Mouse (Mus musculus) mouse embryonic stem cell (cell line): ENCODE measurements around the gene Ubac2.
"Not testable (repeated sequence)": the region's sequence is repeated elsewhere in the genome, so short reads cannot be mapped to it uniquely, and the experiment has no call there.

ENCODE experiments used
- in situ Hi-C, 2 experiments: fragments of 300-500 bp; cut with MboI; formaldehyde crosslinking; loops; 1 replicate in 1 of 2; 3 replicates in 1 of 2; pipeline ENCODE4 v1.14.3; 2019 to 2020; ENCODE audit warnings: low sequenced_read_pairs in 2 of 2, low pct_unique_long_range_greater_than_20kb in 1 of 2, mixed read lengths in 1 of 2; ENCODE audit not compliant: unreplicated experiment in 1 of 2

Gene Ubac2

GRCm38 (mm10) chr14:121878176-121878858 lies at the start of gene Ubac2:
TSS of gene Ubac2 (plus strand) at chr14:121878620.
- in situ Hi-C loops, result no loop called here

- in situ Hi-C loops, result no loop called here
Measured at GRCm38 (mm10) chr14:121829816-121830442, 48.5 kb upstream of the Ubac2 start.

DNA sequence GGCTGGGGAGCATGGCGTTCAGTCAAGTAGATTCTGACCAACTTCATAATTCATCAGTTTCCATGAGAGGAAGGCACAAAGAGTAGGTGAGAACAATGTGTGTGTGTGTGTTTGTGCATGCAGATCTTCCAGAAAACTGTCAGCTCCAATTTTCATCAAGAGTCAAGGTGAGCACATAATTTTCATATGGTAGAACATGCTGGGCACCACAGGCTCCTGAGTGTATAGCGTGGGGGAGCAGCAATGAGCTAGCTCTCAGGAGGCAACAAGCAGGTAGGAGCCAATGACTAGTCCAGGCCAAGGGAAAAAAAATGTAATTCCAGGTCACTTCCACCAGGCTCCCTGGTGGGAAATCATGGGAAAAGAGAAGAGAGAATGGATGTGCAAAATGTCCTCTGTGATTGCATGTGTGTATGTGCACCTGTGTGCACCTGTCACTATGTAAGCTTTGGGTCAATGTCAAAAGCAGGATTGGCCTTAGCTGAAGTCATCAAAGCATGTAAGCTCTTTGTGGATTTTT lies 45.4 kb upstream of the Ubac2 start:
- in situ Hi-C loops, result no loop called here

GRCm38 (mm10) chr14:121838161-121838560 lies 40.3 kb upstream of the Ubac2 start:
- in situ Hi-C loops, result no loop called here

GRCm38 (mm10) chr14:121840217-121840616 lies 38.2 kb upstream of the Ubac2 start:
- in situ Hi-C loops, result no loop called here

DNA sequence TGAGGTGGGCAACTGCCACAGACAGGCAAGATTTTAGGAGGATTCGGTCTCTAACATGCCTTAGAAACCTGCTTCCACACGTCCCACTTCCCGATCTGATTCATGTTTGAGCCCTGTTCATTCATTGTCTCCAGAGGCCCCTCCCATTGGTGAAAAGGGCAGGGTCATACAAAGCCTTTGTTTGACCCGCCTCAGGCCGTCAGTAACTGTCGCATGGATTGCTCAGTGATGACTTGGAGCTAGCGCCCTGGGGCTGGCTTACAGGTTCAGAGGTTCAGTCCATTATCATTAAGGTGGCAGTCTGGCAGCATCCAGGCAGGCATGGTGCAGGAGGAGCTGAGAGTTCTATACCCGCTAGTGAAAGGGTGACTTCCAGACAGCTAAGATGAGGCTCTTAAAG lies 33.9 kb upstream of the Ubac2 start:
- in situ Hi-C loops, result no loop called here

- in situ Hi-C loops, result loop anchor here (25.0 kb wide), 2 partner anchors 211 to 1036 kb away; no protein-coding TSS in a partner anchor
Measured at GRCm38 (mm10) chr14:121851231-121851630, 27.2 kb upstream of the Ubac2 start.

- in situ Hi-C loops, result loop anchor here (25.0 kb wide), 2 partner anchors 210 to 1035 kb away; no protein-coding TSS in a partner anchor
Measured at GRCm38 (mm10) chr14:121852531-121852930, 25.9 kb upstream of the Ubac2 start.

DNA sequence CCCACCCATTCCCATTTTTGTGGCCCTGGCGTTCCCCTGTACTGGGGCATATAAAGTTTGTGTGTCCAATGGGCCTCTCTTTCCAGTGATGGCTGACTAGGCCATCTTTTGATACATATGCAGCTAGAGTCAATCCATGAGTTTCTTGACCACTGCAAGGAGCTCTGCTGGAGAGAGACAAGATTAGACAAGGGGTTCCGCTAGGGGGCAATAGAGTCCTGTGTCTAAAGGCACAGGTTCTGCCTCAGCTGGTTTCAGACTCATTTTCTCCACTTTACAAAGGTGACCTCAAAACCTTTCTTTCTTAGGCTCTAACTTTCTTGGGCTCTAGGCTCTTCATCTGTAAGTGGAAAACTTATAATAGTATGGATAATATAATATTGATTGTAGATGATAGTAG lies 13.3 kb upstream of the Ubac2 start:
- in situ Hi-C loops, result loop anchor here (5.0 to 25.0 kb wide), 3 partner anchors 197 to 1022 kb away; no protein-coding TSS in a partner anchor

DNA sequence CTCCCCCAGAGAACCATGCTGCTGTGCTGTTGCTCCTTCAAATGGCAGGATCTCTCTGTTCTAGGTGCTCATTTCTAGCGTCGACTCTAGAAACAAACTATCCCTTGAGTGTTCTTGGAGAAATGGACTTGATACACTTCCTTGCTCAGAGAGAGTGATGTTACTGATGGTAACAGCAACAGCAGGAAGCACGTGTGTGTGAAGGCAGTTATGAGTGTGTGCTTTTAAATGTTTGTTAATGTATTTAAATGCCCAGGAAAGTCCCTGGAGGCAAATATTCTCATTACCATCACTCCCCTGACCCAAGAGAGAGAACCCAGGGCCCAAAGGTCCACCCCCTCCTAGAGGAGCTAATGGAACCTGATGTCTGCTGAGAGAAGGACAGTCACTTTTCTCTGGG lies 11.8 kb upstream of the Ubac2 start:
- in situ Hi-C loops, result loop anchor here (5.0 to 25.0 kb wide), 3 partner anchors 196 to 1021 kb away; no protein-coding TSS in a partner anchor

DNA sequence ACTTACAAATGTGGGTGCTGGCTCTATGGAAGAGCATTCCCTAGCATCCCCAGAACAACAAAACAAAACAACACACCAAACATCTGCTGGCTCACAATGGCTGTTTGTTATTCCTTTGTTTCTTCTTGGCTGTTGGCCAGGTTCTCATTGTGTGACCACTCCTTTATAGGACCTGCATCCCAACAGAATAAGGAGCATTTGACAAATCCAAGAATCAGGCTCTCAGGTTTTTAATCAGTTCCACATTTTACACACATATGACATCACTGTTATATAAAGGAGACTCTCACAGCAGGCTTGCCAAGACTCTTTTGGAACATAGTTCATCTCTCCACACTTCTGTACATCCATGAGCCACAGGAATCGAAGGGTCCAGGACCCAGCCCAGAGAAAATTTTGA lies 9.3 kb upstream of the Ubac2 start:
- in situ Hi-C loops, result loop anchor here (5.0 to 25.0 kb wide), 3 partner anchors 193 to 1018 kb away; no protein-coding TSS in a partner anchor

GRCm38 (mm10) chr14:121872760-121873159 lies 5.7 kb upstream of the Ubac2 start:
- in situ Hi-C loops, result loop anchor here (25.0 kb wide), 2 partner anchors 190 to 1015 kb away; no protein-coding TSS in a partner anchor

DNA sequence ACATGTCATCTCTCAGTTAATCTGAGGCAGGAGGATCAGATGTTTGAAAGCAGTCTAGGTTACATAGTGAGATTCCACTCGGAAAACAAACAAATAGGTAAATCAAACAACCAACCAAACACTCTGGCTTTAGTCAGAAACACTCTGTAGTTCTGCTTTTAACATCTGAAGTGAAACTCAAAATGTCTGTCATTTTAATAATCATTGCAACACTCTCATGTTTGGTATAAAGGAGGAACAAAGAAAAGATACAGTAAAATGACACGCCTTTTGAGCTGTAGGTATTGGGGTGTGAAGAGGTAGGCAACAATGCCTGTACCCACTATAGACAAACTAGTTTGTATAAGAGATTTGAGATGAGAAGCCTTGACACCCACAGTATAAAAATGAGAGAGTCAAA lies 5.2 kb upstream of the Ubac2 start:
- in situ Hi-C loops, result loop anchor here (25.0 kb wide), 2 partner anchors 189 to 1014 kb away; no protein-coding TSS in a partner anchor

GRCm38 (mm10) chr14:121873646-121874045 lies 4.8 kb upstream of the Ubac2 start:
- in situ Hi-C loops, result loop anchor here (25.0 kb wide), 2 partner anchors 189 to 1014 kb away; no protein-coding TSS in a partner anchor

GRCm38 (mm10) chr14:121876190-121876589 lies 2.2 kb upstream of the Ubac2 start:
- in situ Hi-C loops, result not testable (repeated sequence)

DNA sequence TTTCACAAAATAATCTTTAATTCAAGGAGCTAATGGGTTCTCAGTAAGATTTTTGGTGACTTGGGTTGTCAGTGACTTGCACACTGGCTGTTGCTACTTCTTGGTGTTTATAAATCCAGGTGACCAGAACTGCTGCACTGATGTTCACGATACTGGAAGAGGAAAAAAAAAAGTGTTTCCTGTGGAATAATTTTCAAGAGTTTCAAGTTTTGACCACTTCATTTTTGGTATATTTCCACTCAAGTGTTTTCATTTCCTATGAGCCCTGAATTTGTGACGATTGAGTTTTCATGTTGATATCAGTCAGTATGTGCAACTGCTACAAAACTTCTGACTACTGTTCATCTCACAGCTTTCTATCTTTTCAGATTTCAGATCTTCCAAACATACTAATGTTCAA lies 1.6 kb upstream of the Ubac2 start:
- in situ Hi-C loops, result no loop called here

DNA sequence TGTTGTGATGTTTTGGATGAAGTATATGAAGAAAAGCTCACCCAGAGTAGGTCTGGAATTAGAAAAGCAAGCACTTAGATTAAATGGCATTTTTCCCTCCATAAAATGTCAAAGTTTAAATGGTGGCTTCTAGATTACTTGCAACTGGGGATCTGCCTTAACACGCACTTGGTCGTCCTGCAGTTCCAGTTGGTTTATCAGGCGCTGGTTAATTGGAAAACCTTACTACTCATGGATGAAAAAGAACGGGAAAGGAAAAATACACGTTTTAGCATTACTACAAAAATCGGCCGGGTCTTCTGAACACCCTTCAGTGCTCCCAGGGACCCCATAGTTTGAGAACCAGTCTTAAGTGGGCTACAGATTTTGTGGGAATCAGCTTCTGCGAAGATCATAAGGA lies 780 bp upstream of the Ubac2 start:
- in situ Hi-C loops, result no loop called here

DNA sequence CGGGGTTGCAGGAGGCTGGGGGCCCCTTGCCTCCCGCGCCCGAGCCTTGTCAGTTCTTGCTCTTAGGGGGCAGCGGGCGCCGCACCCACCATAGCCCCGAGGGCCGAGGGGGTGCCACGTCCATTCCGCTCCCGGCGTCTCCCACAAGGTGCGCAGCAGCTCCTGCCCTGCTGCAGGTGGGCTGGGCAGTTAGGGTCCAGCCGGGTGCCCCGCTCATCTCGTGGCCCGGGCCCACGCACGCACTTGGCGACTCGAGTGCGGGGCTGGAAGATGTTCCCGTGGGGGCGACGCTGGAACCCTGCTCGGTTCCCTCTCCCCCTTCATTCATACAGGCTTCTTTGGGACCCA lies 413 bp downstream of the Ubac2 start:
- in situ Hi-C loops, result no loop called here

- in situ Hi-C loops, result no loop called here
Measured at GRCm38 (mm10) chr14:121879266-121879840, 933 bp downstream of the Ubac2 start.
